Mouse (Mus musculus) heart, postnatal 14 days (tissue): ENCODE results near the gene Gabra5. TPM values are rescaled to one million over a fixed set of nuclear protein-coding genes. Genes with fewer than 3 reads are reported as not detected.
A peak's percentile ranks its signal among the peaks of the same experiment; 100 is the strongest.

Source experiments
- DNase-seq, 2 experiments: peaks; one replicate each; pipeline ENCODE4 v3.0.0; 2021 to 2022
- intact Hi-C: fragments of 180-260 bp; cut with DNase I; formaldehyde crosslinking; loops from one replicate; pipeline ENCODE4 v1.15.1; 2025
- total RNA-seq, 2 experiments: library from RNA; stranded (reverse); gene quantifications; 2 replicates each; pipeline ENCODE4 v1.2.3; 2021

Gabra5 gene
- total RNA-seq, 2 experiments from 2014 or later = not detected

- DNase-seq = no peak
- intact Hi-C loops = no loop called here
Observed at GRCm38 (mm10) chr7:57390046-57390445, 119.8 kb downstream of the Gabra5 start.

GRCm38 (mm10) chr7:57387341-57387654 lies 122.6 kb downstream of the Gabra5 start:
- no peak for DNase-seq
- intact Hi-C loops = loop anchor here (5.0 kb wide), 1 partner anchor 440 kb away; no protein-coding TSS in a partner anchor

- intact Hi-C loops = loop anchor here (5.0 kb wide), 1 partner anchor 439 kb away; no protein-coding TSS in a partner anchor
- DNase-seq = peak; percentile 2 to 3
Observed at GRCm38 (mm10) chr7:57386517-57387340, 123.1 kb downstream of the Gabra5 start, which contains the start of gene Gabrg3. Gabrg3 (minus strand) TSS chr7:57387188.

DNA sequence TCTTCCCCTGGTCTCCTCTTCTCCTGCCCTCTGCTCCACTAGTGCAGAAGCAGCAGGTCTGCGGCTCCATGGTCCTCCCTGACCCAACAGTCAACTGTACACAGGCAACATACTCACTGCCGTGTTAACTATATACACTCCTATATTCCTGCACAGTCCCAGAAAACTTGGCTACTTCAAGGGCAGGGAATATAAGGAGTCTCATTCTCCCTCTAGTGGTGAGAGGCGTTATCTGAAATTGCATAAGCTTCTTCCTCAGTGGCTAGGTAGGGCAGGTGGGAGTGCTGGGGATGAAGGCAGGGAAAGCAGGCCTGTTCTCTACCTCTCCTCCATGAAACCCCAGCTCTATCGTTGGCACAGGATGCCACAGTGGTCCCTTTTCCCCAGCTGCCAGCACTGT lies 125.7 kb downstream of the Gabra5 start:
- peak in 1 of 2 experiments; percentile 10 for DNase-seq
- intact Hi-C loops = no loop called here

- no peak for DNase-seq
- intact Hi-C loops = no loop called here
Observed at GRCm38 (mm10) chr7:57366013-57366390, 143.9 kb downstream of the Gabra5 start.

DNA sequence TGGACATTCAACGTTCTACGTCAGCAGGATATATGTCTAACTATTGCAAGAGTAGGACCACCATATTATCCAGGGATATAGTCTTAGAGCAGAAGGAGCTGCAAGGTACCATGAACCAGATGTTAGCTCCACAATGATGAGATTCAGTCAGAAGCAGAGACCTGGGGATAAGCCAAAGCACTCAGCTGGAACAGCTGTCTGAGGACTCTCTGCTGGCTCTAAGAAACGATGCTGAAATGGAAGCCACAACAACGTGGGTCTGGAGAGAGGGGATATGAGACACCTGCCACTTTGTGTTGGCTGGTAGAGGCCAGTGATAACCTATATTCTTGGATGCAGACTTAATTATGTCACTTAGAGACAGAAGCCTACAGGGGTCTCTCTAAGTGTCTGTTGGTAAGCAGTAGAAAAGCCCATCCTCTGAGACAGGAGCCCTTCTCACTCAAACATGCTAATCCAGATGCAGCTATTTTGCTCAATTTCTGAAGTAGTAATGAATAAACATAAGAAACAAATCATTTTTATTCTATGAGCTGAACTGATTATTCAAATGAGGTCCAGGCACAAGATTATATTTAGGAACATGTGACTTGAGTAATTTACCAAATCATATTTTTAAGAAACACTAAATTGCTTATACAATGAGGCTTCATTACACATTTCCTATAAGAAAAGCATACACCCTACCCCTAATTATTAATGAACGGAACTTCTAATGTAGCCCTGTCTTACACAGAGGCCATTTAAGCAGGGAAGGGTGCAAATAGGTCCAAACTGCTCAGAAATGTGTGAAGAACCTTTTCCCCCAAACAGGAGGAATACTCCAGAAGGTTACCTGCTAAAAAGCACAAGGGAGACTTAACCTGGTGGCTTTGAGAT lies 144.5 kb downstream of the Gabra5 start:
- intact Hi-C loops = no loop called here
- no peak for DNase-seq

DNA sequence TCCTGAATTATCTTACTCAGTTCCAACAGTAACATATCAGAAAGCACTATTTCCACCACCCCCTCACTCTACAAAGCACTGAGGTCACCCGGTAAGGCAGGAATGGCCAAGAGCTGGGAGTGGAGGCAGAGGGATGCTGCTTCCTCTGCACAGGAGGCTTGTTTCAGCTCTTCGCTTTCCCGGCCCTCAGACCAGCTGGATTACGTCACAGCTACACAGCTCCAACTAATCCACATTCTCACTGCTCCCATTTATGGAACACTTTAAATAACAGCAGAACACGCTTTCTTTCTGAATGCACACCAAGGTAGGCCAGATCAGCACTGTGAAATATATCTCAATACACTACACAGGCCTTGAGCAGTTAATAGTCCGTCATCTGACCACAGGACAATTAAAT lies 146.0 kb downstream of the Gabra5 start:
- no peak for DNase-seq
- intact Hi-C loops = no loop called here

DNA sequence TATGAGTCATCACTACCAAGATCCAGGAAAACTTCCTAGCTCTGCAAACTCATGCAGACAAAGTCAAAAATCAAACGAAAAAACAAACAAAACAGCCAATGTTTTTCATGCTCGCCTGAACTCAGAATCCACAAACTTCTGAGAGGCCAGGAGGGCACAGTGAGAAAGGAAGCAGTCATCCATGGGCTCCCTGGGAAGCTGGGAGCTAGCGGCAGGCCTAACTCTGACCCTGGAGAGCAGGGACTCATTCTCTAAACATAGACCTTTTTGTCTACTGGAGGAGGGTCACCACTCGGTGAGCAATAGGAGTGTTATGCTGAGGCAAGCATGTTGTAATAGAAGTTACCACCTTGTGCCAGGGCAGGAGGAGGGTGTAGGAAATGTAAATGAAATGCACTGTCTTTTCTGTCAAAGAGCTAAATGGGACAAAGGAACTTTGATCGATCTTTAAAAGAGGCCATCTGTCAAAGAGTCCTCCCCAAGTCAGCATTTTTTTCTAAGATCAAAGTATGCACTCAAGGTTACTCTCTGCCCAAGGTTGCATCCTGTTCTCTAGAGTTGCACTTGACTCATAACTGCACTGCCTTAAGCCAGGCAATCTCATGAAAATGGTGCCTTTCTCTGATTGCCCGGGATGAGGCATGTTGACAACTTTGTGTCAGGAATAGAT lies 151.9 kb downstream of the Gabra5 start:
- intact Hi-C loops = no loop called here
- no peak for DNase-seq

Other genes with a start within 250 kb of the Gabra5 start
- under 1 TPM; 0.02 to 0.07 TPM for gene Gabrg3, start 122.9 kb downstream of the Gabra5 start, total RNA-seq
- under 1 TPM; 0.43 to 0.49 TPM for gene Gabrb3, start 90.4 kb downstream of the Gabra5 start, total RNA-seq